Mouse (Mus musculus): ENCODE results near the gene Bdnf. TPM values are rescaled to one million over a fixed set of nuclear protein-coding genes. Genes with fewer than 3 reads are reported as not detected.

The Bdnf gene
- total and polyA plus RNA-seq, 2 experiments from 2014 or later, result 5.6 to 7.6 TPM

- no peak overlapping the region for H3K9ac ChIP-seq (replicated peaks; ENCODE audit: low read length)
- H3K27ac ChIP-seq, result no peak overlapping the region
- H3K4me3 ChIP-seq (ENCODE audit: low read length), result no peak overlapping the region
- no peak for ATAC-seq
- H3K4me2 ChIP-seq (ENCODE audit: low read depth, low read length), result no peak overlapping the region
- no peak for TF ChIP-seq CTCF (IDR thresholded peaks at IDR 0.05; ENCODE audit: low read depth)
- DNase-seq (ENCODE audit: low spot score), result no peak
- H3K36me3 ChIP-seq (ENCODE audit: insufficient read depth, low read length), result no peaks in the 10 kb centered on the region
- H3K9me3 ChIP-seq (ENCODE audit: low read length), result no peaks in the 10 kb centered on the region
- no peaks in the 10 kb centered on the region for H3K27me3 ChIP-seq (ENCODE audit: insufficient read depth, low read length)
- WGBS, result 83% methylated on average over 5 of the region's 5 CpGs
- no peaks in the 10 kb centered on the region for H3K4me1 ChIP-seq (ENCODE audit: insufficient read depth, low read length)
These were observed 25.8 kb downstream of the Bdnf start for GRCm38 (mm10) chr2:109700291-109700690.

- ATAC-seq (no peak), DNase-seq (ENCODE audit: low spot score) (no peak)
- WGBS, result 88% methylated on average over 4 of the region's 4 CpGs
- no peaks in the 10 kb centered on the region for H3K36me3 ChIP-seq (ENCODE audit: insufficient read depth, low read length)
- H3K4me3 ChIP-seq (ENCODE audit: low read length), result no peak overlapping the region
- no peak overlapping the region for H3K9ac ChIP-seq (replicated peaks; ENCODE audit: low read length)
- H3K4me1 ChIP-seq (ENCODE audit: insufficient read depth, low read length), result no peaks in the 10 kb centered on the region
- H3K9me3 ChIP-seq (ENCODE audit: low read length), result no peaks in the 10 kb centered on the region
- no peak overlapping the region for H3K4me2 ChIP-seq (ENCODE audit: low read depth, low read length)
- no peaks in the 10 kb centered on the region for H3K27me3 ChIP-seq (ENCODE audit: insufficient read depth, low read length)
- no peak for TF ChIP-seq CTCF (IDR thresholded peaks at IDR 0.05; ENCODE audit: low read depth)
- no peak overlapping the region for H3K27ac ChIP-seq
These were observed 29.1 kb downstream of the Bdnf start for GRCm38 (mm10) chr2:109703588-109703987.

DNA sequence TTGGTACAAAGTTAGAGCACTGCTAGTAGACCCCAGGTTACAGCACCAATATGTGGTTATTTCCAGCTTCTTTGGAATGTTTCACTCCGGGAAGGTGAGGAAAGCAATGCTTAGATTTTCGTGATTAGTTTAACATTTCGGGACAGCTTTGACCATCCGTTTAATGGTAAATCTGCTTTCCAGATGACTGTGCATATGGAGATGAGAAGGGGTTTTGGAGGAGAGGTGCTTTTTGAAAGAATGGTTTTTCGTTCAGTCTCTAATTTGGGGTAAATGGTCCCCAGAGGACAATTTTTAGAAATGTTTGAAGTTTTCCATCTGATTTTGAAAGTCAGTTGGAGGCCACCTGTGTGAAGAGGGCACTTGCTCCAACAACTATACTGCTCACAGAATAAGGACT lies 29.6 kb downstream of the Bdnf start:
- no peak overlapping the region for H3K4me3 ChIP-seq (ENCODE audit: low read length)
- H3K9me3 ChIP-seq (ENCODE audit: low read length), result no peaks in the 10 kb centered on the region
- no peaks in the 10 kb centered on the region for H3K27me3 ChIP-seq (ENCODE audit: insufficient read depth, low read length)
- ATAC-seq, result no peak
- WGBS, result 94% methylated on average over 5 of the region's 5 CpGs
- H3K27ac ChIP-seq, result no peak overlapping the region
- TF ChIP-seq CTCF (IDR thresholded peaks at IDR 0.05; ENCODE audit: low read depth), result no peak
- H3K36me3 ChIP-seq (ENCODE audit: insufficient read depth, low read length), result no peaks in the 10 kb centered on the region
- DNase-seq (ENCODE audit: low spot score), result no peak
- H3K9ac ChIP-seq (replicated peaks; ENCODE audit: low read length), result no peak overlapping the region
- no peaks in the 10 kb centered on the region for H3K4me1 ChIP-seq (ENCODE audit: insufficient read depth, low read length)
- no peak overlapping the region for H3K4me2 ChIP-seq (ENCODE audit: low read depth, low read length)

DNA sequence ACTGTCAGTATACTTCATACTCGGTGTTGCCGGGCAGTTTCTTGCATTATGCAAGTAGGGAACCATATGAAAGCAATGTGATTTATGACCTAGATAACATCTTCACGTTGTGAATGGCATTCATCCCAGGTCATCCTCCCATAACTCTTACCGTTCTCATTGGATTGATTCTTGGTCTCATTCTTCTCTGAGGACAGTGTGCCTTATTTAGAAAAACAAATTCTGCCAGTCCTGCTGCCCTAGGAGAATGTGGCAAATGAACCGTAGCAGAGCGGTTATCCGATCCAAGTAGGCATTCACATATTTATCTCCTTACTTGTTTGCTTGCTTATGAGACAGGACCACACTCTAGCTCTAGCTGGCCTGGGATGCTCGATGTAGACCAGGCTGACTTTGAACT lies 32.0 kb downstream of the Bdnf start:
- H3K9ac ChIP-seq (replicated peaks; ENCODE audit: low read length), result no peak overlapping the region
- DNase-seq (ENCODE audit: low spot score), result no peak
- H3K4me1 ChIP-seq (ENCODE audit: insufficient read depth, low read length), result no peaks in the 10 kb centered on the region
- H3K4me3 ChIP-seq (ENCODE audit: low read length), result no peak overlapping the region
- H3K27ac ChIP-seq, result no peak overlapping the region
- H3K27me3 ChIP-seq (ENCODE audit: insufficient read depth, low read length), result no peaks in the 10 kb centered on the region
- no peak for ATAC-seq
- no peaks in the 10 kb centered on the region for H3K9me3 ChIP-seq (ENCODE audit: low read length)
- no peak overlapping the region for H3K4me2 ChIP-seq (ENCODE audit: low read depth, low read length)
- TF ChIP-seq CTCF (IDR thresholded peaks at IDR 0.05; ENCODE audit: low read depth), result no peak
- no peaks in the 10 kb centered on the region for H3K36me3 ChIP-seq (ENCODE audit: insufficient read depth, low read length)
- WGBS, result 52% methylated on average over 8 of the region's 8 CpGs

GRCm38 (mm10) chr2:109709346-109709745 lies 34.8 kb downstream of the Bdnf start:
- WGBS, result 88% methylated on average over 7 of the region's 7 CpGs

DNA sequence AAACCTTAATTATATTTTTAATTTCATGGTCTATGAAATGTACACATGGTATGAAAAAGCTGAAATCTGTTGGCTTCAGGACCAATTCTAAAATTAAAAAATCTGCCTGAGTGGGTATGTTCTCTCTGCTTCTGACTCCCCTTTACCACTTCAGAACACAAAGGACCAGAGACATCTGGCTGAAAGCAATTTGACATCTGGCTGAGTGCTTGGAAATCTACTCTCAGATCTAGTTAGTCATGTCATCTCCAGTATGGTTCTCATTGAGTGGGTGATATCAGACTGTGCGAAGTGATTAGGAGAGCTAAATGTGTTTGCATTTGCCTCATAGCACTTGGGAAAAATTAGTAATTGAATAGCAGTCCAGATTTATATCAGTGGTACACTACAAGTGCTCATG lies 36.5 kb downstream of the Bdnf start:
- Histone ChIP-seq H3K27ac (no peak overlapping the region), H3K27me3 (ENCODE audit: insufficient read depth, low read length) (no peaks in the 10 kb centered on the region), H3K4me1 (ENCODE audit: insufficient read depth, low read length) (no peaks in the 10 kb centered on the region), H3K36me3 (ENCODE audit: insufficient read depth, low read length) (no peaks in the 10 kb centered on the region), H3K4me2 (ENCODE audit: low read depth, low read length) (no peak overlapping the region), H3K9ac (replicated peaks; ENCODE audit: low read length) (no peak overlapping the region), H3K9me3 (ENCODE audit: low read length) (no peaks in the 10 kb centered on the region), H3K4me3 (ENCODE audit: low read length) (no peak overlapping the region)
- ATAC-seq (no peak), DNase-seq (ENCODE audit: low spot score) (no peak)
- 84% methylated on average over 1 of the region's 1 CpGs for WGBS
- TF ChIP-seq CTCF (IDR thresholded peaks at IDR 0.05; ENCODE audit: low read depth), result no peak

More at GRCm38 (mm10) chr2:109709346-109709745, 34.8 kb downstream of the Bdnf start:
- Histone ChIP-seq H3K4me3 (ENCODE audit: low read length) (no peak overlapping the region), H3K9ac (replicated peaks; ENCODE audit: low read length) (no peak overlapping the region), H3K27me3 (ENCODE audit: insufficient read depth, low read length) (no peaks in the 10 kb centered on the region), H3K36me3 (ENCODE audit: insufficient read depth, low read length) (no peaks in the 10 kb centered on the region), H3K4me2 (ENCODE audit: low read depth, low read length) (no peak overlapping the region), H3K27ac (no peak overlapping the region), H3K9me3 (ENCODE audit: low read length) (no peaks in the 10 kb centered on the region), H3K4me1 (ENCODE audit: insufficient read depth, low read length) (no peaks in the 10 kb centered on the region)
- ATAC-seq (no peak), DNase-seq (ENCODE audit: low spot score) (no peak)
- no peak for TF ChIP-seq CTCF (IDR thresholded peaks at IDR 0.05; ENCODE audit: low read depth)

GRCm38 (mm10) chr2:109725261-109725660 lies 50.8 kb downstream of the Bdnf start:
- no peak overlapping the region for H3K27ac ChIP-seq
- H3K36me3 ChIP-seq (ENCODE audit: insufficient read depth, low read length), result no peaks in the 10 kb centered on the region
- H3K9me3 ChIP-seq (ENCODE audit: low read length), result no peaks in the 10 kb centered on the region
- no peak for ATAC-seq
- no peak for DNase-seq (ENCODE audit: low spot score)
- WGBS, result 94% methylated on average over 3 of the region's 3 CpGs
- no peaks in the 10 kb centered on the region for H3K27me3 ChIP-seq (ENCODE audit: insufficient read depth, low read length)
- no peaks in the 10 kb centered on the region for H3K4me1 ChIP-seq (ENCODE audit: insufficient read depth, low read length)
- H3K9ac ChIP-seq (replicated peaks; ENCODE audit: low read length), result no peak overlapping the region
- H3K4me2 ChIP-seq (ENCODE audit: low read depth, low read length), result no peak overlapping the region
- no peak for TF ChIP-seq CTCF (IDR thresholded peaks at IDR 0.05; ENCODE audit: low read depth)
- H3K4me3 ChIP-seq (ENCODE audit: low read length), result no peak overlapping the region

All from hindbrain, postnatal 0 days (tissue).